Mouse (Mus musculus): ENCODE data around the gene Cisd3.
"Not testable (repeated sequence)": the region's sequence is repeated elsewhere in the genome, so short reads cannot be mapped to it uniquely, and the experiment has no call there.

Gene Cisd3

GRCm38 (mm10) chr11:97711200-97711900, 25.7 kb downstream of the Cisd3 start:
- no peak for DNase-seq (ENCODE audit: low read depth, low spot score)

- no peak for DNase-seq (ENCODE audit: low read depth, low spot score)
Observed at GRCm38 (mm10) chr11:97712286-97712685, 26.7 kb downstream of the Cisd3 start.

GRCm38 (mm10) chr11:97713896-97714295, 28.3 kb downstream of the Cisd3 start:
- no peak for DNase-seq (ENCODE audit: low read depth, low spot score)

GRCm38 (mm10) chr11:97714356-97714755, 28.7 kb downstream of the Cisd3 start:
- DNase-seq (ENCODE audit: low read depth, low spot score), result no peak

GRCm38 (mm10) chr11:97714784-97715760, 29.4 kb downstream of the Cisd3 start:
- DNase-seq (ENCODE audit: low read depth, low spot score), result no peak

- DNase-seq (ENCODE audit: low read depth, low spot score), result no peak
Observed at GRCm38 (mm10) chr11:97716021-97716420, 30.4 kb downstream of the Cisd3 start.

GRCm38 (mm10) chr11:97717369-97718280, 32.0 kb downstream of the Cisd3 start:
- no peak for DNase-seq (ENCODE audit: low read depth, low spot score)

- no peak for DNase-seq (ENCODE audit: low read depth, low spot score)
Observed at GRCm38 (mm10) chr11:97718281-97718860, 32.7 kb downstream of the Cisd3 start.

- no peak for DNase-seq (ENCODE audit: low read depth, low spot score)
Observed at GRCm38 (mm10) chr11:97719041-97719440, 33.4 kb downstream of the Cisd3 start.

- no peak for DNase-seq (ENCODE audit: low read depth, low spot score)
Observed at GRCm38 (mm10) chr11:97721338-97721737, 35.7 kb downstream of the Cisd3 start.

- DNase-seq (ENCODE audit: low read depth, low spot score), result no peak
Observed at GRCm38 (mm10) chr11:97723709-97724108, 38.1 kb downstream of the Cisd3 start.

GRCm38 (mm10) chr11:97728311-97728710, 42.7 kb downstream of the Cisd3 start:
- DNase-seq (ENCODE audit: low read depth, low spot score), result no peak

- DNase-seq (ENCODE audit: low read depth, low spot score), result no peak
Observed at GRCm38 (mm10) chr11:97728730-97729129, 43.1 kb downstream of the Cisd3 start.

GRCm38 (mm10) chr11:97733689-97734088, 48.1 kb downstream of the Cisd3 start:
- peak; percentile 55 for DNase-seq (ENCODE audit: low read depth, low spot score)

- DNase-seq (ENCODE audit: low read depth, low spot score), result not testable (repeated sequence)
Observed at GRCm38 (mm10) chr11:97734810-97735209, 49.2 kb downstream of the Cisd3 start.

- no peak for DNase-seq (ENCODE audit: low read depth, low spot score)
Observed at GRCm38 (mm10) chr11:97736645-97737044, 51.0 kb downstream of the Cisd3 start.

- no peak for DNase-seq (ENCODE audit: low read depth, low spot score)
Observed at GRCm38 (mm10) chr11:97737600-97737999, 52.0 kb downstream of the Cisd3 start.
